Mouse (Mus musculus): ENCODE measurements around the gene Btbd18.

Gene Btbd18

GRCm38 (mm10) chr2:84658806-84659205 is at the start of gene Btbd18:
Gene Btbd18 (plus strand): TSS chr2:84659079.
- DNase-seq (ENCODE audit: low spot score) = no peak

- no peak for DNase-seq (ENCODE audit: low spot score)
Measured at GRCm38 (mm10) chr2:84612764-84613163, 46.1 kb upstream of the Btbd18 start.

- DNase-seq (ENCODE audit: low spot score) = no peak
Measured at GRCm38 (mm10) chr2:84617637-84618515, 41.0 kb upstream of the Btbd18 start.

- no peak for DNase-seq (ENCODE audit: low spot score)
Measured at GRCm38 (mm10) chr2:84618914-84619313, 40.0 kb upstream of the Btbd18 start.

GRCm38 (mm10) chr2:84619646-84620340 is 39.1 kb upstream of the Btbd18 start:
- DNase-seq (ENCODE audit: low spot score) = no peak

GRCm38 (mm10) chr2:84622668-84623067 is 36.2 kb upstream of the Btbd18 start:
- no peak for DNase-seq (ENCODE audit: low spot score)

- DNase-seq (ENCODE audit: low spot score) = no peak
Measured at GRCm38 (mm10) chr2:84623428-84624119, 35.3 kb upstream of the Btbd18 start.

- DNase-seq (ENCODE audit: low spot score) = no peak
Measured at GRCm38 (mm10) chr2:84624201-84624600, 34.7 kb upstream of the Btbd18 start.

GRCm38 (mm10) chr2:84626366-84626975 is 32.4 kb upstream of the Btbd18 start:
- DNase-seq (ENCODE audit: low spot score) = no peak

GRCm38 (mm10) chr2:84627036-84627435 is 31.8 kb upstream of the Btbd18 start:
- DNase-seq (ENCODE audit: low spot score) = no peak

- DNase-seq (ENCODE audit: low spot score) = no peak
Measured at GRCm38 (mm10) chr2:84632001-84632400, 26.9 kb upstream of the Btbd18 start.

GRCm38 (mm10) chr2:84632999-84633398 is 25.9 kb upstream of the Btbd18 start:
- no peak for DNase-seq (ENCODE audit: low spot score)

GRCm38 (mm10) chr2:84634006-84634405 is 24.9 kb upstream of the Btbd18 start:
- DNase-seq (ENCODE audit: low spot score) = no peak

GRCm38 (mm10) chr2:84634934-84635482 is 23.9 kb upstream of the Btbd18 start:
- DNase-seq (ENCODE audit: low spot score) = no peak

- peak; percentile 59 for DNase-seq (ENCODE audit: low spot score)
Measured at GRCm38 (mm10) chr2:84635611-84636010, 23.3 kb upstream of the Btbd18 start.

GRCm38 (mm10) chr2:84636231-84636741 is 22.6 kb upstream of the Btbd18 start:
- no peak for DNase-seq (ENCODE audit: low spot score)

GRCm38 (mm10) chr2:84637452-84638165 is 21.3 kb upstream of the Btbd18 start:
- DNase-seq (ENCODE audit: low spot score) = no peak

- DNase-seq (ENCODE audit: low spot score) = no peak
Measured at GRCm38 (mm10) chr2:84638428-84639220, 20.3 kb upstream of the Btbd18 start.

GRCm38 (mm10) chr2:84640833-84641232 is 18.0 kb upstream of the Btbd18 start:
- DNase-seq (ENCODE audit: low spot score) = no peak

- no peak for DNase-seq (ENCODE audit: low spot score)
Measured at GRCm38 (mm10) chr2:84646138-84646537, 12.7 kb upstream of the Btbd18 start.
